Mouse (Mus musculus) liver, postnatal 0 days (tissue): ENCODE measurements around the gene Nppc. TPM values are rescaled to one million over a fixed set of nuclear protein-coding genes. Genes with fewer than 3 reads are reported as not detected.

Source experiments
- ATAC-seq: fragments of 200-750 bp; cut with Nextera tagmentation; 2 replicates; pipeline ENCODE4 v1.8.0; 2017; ENCODE audit warnings: mild to moderate bottlenecking, moderate library complexity
- DNase-seq: peaks from one replicate; pipeline ENCODE4 v3.0.0-alpha.2; 2016
- H3K27ac ChIP-seq: fragments of 300-500 bp; sonication (generic); 2 replicates; pipeline ENCODE4 v1.5.1; 2014; ENCODE audit warnings: antibody characterized with exemption, moderate library complexity, mild to moderate bottlenecking, low read depth
- H3K27me3 ChIP-seq: fragments of 300-500 bp; sonication (generic); 2 replicates; pipeline ENCODE4 v1.6.1; 2014; ENCODE audit warnings: low read length, control low read depth, mixed read lengths; ENCODE audit not compliant: insufficient read depth
- H3K36me3 ChIP-seq: fragments of 300-500 bp; sonication (generic); replicated peaks from 2 replicates; pipeline ENCODE4 v1.6.1; 2014; ENCODE audit warnings: mild to moderate bottlenecking, control low read depth, low read length, moderate library complexity, mixed read lengths; ENCODE audit not compliant: insufficient read depth
- H3K4me1 ChIP-seq: fragments of 300-500 bp; sonication (generic); 2 replicates; pipeline ENCODE4 v1.6.1; 2014; ENCODE audit warnings: antibody characterized with exemption, mild to moderate bottlenecking, control low read depth; ENCODE audit not compliant: insufficient read depth
- H3K4me2 ChIP-seq: fragments of 300-500 bp; sonication (generic); 2 replicates; pipeline ENCODE4 v1.6.1; 2014; ENCODE audit warnings: low read depth, mild to moderate bottlenecking, low read length, moderate library complexity, mixed read lengths
- H3K4me3 ChIP-seq: fragments of 300-500 bp; sonication (generic); 2 replicates; pipeline ENCODE4 v1.5.1; 2014; ENCODE audit warnings: low read depth, low read length
- H3K9ac ChIP-seq: fragments of 300-500 bp; sonication (generic); replicated peaks from 2 replicates; pipeline ENCODE4 v1.6.1; 2014; ENCODE audit warnings: mild to moderate bottlenecking, moderate library complexity
- H3K9me3 ChIP-seq: fragments of 300-500 bp; sonication (generic); 2 replicates; pipeline ENCODE4 v1.6.1; 2016; ENCODE audit warnings: mild to moderate bottlenecking, control low read depth, low read length, mixed read lengths
- CTCF ChIP-seq: sonication (generic); IDR thresholded peaks from 2 replicates; pipeline ENCODE4 v1.5.1; 2016; ENCODE audit warnings: antibody characterized with exemption, low read depth
- EP300 ChIP-seq: IDR thresholded peaks from 2 replicates; pipeline ENCODE4 v1.6.1; 2016; ENCODE audit warnings: antibody characterized with exemption, low read depth, mild to moderate bottlenecking
- WGBS: fragments of 180-500 bp; shearing (Covaris S2); extraction: QIAGEN DNeasy Blood & Tissue Kit; methylation state at CpG from one replicate; pipeline ENCODE4 v1.1.7; 2014; ENCODE audit not compliant: insufficient replicate concordance; 5-methylcytosine and 5-hydroxymethylcytosine counted together
- microRNA-seq: library from miRNA; unstranded; fragments of <30 nt; microRNA quantifications from one replicate; pipeline ENCODE4, GENCODE M21; 2016
- polyA plus RNA-seq: library from polyadenylated mRNA; unstranded; fragments of >200 nt; fragmentation: Nextera tagmentation; extraction: Ambion mirVana; gene quantifications from 2 replicates; pipeline ENCODE4 v1.2.1, GENCODE M21; 2015

Gene Nppc
- polyA plus RNA-seq, 1 experiment from 2014 or later: not detected

DNA sequence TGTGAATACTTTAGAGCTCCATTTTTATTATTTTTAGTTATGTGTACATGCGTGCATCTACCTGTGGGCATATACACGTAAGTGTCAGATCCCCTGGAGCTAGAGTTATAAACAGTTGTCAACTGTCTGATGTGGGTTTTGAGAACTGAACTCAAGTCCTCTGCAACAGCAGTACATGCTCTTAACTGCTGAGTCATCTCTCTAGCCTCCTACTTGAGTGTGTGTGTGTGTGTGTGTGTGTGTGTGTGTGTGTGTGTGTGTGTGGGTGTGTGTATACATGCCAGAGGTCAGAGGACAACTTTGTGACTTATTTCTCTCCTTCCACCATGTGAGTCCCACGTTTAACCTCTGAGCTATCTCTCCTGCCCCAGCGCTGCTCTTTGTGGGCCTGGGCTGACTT, 39.8 kb downstream of the Nppc start:
- no peak for ATAC-seq
- Histone ChIP-seq H3K27me3 (no peaks in the 10 kb centered on the region), H3K9ac (no peak overlapping the region), H3K9me3 (no peaks in the 10 kb centered on the region), H3K27ac (no peak overlapping the region), H3K4me3 (no peak overlapping the region), H3K4me2 (no peak overlapping the region), H3K4me1 (peaks cover 11% of the 10 kb centered on the region), H3K36me3 (no peaks in the 10 kb centered on the region)
- DNase-seq: no peak
- 65% methylated on average over 4 of the region's 4 CpGs for WGBS
- no peak for TF ChIP-seq CTCF
- no peak for TF ChIP-seq EP300

DNA sequence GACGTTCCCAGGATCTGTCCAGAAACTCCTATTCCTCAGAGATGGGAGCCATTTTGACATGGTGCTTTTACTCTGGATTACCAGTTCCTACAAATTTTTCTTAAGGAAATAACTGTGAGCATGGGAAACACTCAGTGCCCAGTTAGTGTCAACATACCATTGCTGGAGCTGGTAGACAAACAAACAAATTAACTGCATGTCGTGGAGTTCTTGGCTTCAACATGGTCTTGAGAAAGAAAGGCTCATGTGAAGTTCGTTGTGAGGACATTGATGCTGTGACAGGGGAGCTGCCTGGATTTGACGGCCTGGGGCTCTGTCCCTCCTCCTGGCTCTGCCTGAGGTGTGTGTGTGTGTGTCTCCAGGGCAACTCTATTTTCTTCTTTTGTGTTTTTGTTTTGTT, 40.4 kb downstream of the Nppc start:
- Histone ChIP-seq H3K4me2 (no peak overlapping the region), H3K27me3 (no peaks in the 10 kb centered on the region), H3K4me3 (no peak overlapping the region), H3K9me3 (no peaks in the 10 kb centered on the region), H3K9ac (no peak overlapping the region), H3K4me1 (peaks cover 11% of the 10 kb centered on the region), H3K36me3 (no peaks in the 10 kb centered on the region), H3K27ac (no peak overlapping the region)
- TF ChIP-seq CTCF (no peak), EP300 (no peak)
- ATAC-seq (no peak), DNase-seq (no peak)
- WGBS: 64% methylated on average over 4 of the region's 4 CpGs

DNA sequence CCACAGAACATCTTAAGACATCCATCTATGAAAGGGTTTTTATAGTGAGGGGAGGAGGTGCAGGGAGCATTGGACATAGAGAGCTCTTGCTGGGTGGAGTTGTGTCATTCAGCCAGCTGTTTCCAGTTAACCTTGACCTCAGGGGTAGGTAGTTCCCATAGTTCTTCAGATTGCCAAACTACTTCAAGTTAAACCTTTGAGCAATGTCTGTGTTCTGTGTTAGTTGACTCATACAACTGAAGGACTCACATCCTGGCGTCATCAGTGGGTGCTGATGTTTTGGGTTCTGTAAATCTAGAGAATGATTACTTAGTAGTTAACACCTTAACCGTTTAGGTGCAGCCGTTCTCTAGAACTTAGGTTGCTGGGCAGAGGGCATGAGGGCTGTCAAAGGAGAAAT, 42.1 kb downstream of the Nppc start:
- TF ChIP-seq EP300 (0 out of 2 replicates have a peak, but pooled peaks have one; percentile 46), CTCF (no peak)
- Histone ChIP-seq H3K4me3 (no peak overlapping the region), H3K4me1 (peaks cover 5% of the 10 kb centered on the region; the same call in 1 of the 2 replicates), H3K4me2 (no peak overlapping the region), H3K36me3 (no peaks in the 10 kb centered on the region), H3K27ac (no peak overlapping the region), H3K9ac (no peak overlapping the region), H3K27me3 (no peaks in the 10 kb centered on the region), H3K9me3 (no peaks in the 10 kb centered on the region)
- peak; percentile 80 for ATAC-seq
- WGBS: 59% methylated on average over 3 of the region's 3 CpGs
- DNase-seq: no peak

DNA sequence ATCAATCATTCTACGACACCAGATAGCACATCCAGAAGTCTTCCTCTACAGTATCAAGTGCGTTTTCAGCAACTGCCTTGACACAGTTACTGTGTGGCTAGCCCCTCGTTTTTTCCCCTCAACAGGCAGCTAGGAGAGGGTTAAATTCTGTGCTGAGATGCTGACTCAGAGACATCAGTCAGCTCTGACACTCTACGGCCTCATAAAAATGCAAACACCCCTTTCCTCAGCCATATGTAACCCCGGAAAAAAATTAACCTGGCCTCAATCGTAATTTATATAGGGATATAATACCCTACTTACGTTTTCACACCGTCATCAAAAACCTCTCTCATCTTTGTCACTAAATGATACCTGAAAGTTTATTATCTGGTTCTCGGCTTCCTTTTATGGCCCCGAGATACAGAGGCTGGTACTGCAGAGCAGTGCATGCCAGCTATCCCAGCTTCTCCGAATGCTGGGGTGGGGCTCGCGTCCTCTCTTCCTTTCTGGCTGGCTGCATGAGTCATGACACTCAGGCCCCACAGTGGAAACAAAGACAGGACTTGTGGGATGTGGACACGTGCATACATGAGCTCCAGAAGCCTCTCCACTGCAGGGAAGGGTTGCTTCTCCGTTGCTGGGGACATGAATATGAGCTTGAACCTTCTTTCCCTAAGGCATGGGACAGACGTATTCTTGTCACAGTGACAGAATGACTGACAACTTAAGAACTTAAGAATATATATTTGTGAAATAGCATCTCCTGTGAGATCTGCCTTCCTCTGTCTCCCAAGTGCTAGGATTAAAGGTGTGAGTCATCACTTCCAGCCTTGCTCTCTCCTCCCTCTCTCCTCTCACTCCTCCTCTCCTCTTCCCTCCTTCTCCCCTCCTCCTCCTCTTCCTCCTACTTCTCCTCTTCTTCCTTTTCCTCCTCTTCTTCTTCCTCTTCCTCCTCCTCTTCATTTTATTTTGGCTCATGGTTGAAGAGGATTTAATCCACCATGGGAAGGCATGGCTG, 47.1 kb downstream of the Nppc start:
- TF ChIP-seq CTCF (no peak), EP300 (no peak)

DNA sequence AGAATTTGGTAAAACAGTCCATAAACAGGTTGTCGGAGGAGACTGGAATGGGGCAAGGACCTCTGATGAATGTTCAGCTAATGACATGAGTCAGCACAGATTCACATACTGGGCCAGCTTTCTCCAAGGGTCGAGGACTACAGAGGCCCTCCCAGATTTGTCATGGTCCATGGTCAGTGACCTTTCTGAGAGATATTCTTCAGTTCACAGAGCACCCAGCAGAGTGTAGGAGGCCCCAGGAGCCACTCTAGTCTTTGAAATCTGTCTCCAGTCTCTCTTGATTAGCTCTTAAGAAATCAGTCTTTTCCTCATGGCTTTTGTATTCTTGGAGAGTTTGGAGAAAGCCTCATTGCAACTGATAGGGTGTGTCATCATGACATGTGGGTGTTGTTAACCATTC, 48.1 kb downstream of the Nppc start:
- Histone ChIP-seq H3K27ac (no peak overlapping the region), H3K9ac (no peak overlapping the region), H3K4me2 (no peak overlapping the region), H3K4me1 (peaks cover 3% of the 10 kb centered on the region; the same call in 1 of the 2 replicates), H3K36me3 (no peaks in the 10 kb centered on the region), H3K4me3 (no peak overlapping the region), H3K9me3 (no peaks in the 10 kb centered on the region), H3K27me3 (no peaks in the 10 kb centered on the region)
- ATAC-seq (no peak), DNase-seq (no peak)
- WGBS: 75% methylated on average over 2 of the region's 2 CpGs
- TF ChIP-seq EP300: no peak
- TF ChIP-seq CTCF: no peak

More for the DNA sequence above, 47.1 kb downstream of the Nppc start:
- DNase-seq: no peak
- H3K9ac ChIP-seq: no peak overlapping the region
- no peaks in the 10 kb centered on the region for H3K9me3 ChIP-seq
- H3K4me2 ChIP-seq: no peak overlapping the region
- no peak overlapping the region for H3K27ac ChIP-seq
- 48% methylated on average over 16 of the region's 16 CpGs for WGBS
- no peaks in the 10 kb centered on the region for H3K27me3 ChIP-seq
- H3K4me3 ChIP-seq: no peak overlapping the region
- no peak for ATAC-seq
- peaks cover 3% of the 10 kb centered on the region; the same call in 1 of the 2 replicates for H3K4me1 ChIP-seq
- no peaks in the 10 kb centered on the region for H3K36me3 ChIP-seq

DNA sequence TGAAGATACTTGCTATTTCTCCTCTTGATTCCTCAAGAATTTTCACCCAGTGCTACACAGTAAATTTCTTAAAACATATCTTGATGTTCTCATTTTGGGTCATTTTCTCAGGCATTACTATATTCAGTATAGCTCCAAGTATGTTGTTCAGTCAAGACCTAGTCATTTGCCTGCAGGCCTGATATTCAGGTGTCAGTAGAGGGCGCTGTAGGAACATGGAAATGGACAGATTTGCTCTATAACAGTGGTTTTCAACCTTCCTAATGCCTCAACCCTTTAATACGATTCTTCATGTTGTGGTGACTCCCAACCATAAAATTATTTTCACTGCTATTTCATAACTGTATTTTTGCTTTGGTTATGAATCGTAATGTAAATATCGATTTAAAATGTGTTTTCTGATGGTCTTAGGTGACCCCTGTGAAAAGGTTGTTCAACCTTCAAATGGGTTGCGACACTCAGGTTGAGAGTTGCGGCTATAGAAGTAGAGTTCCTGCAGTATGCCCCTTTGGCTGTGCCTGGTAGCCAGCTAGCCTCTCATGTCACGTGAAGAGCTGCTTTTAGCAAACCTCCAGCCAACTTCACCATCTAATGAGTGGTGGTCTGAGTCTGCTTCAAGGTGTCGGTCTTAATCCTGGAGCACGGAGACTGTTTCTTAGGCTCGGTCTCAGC, 51.8 kb downstream of the Nppc start:
- WGBS: 43% methylated on average over 10 of the region's 10 CpGs
- ATAC-seq (peak; percentile 93), DNase-seq (peak; percentile 75)
- H3K4me1 ChIP-seq: peaks cover 3% of the 10 kb centered on the region; the same call in 1 of the 2 replicates
- no peaks in the 10 kb centered on the region for H3K9me3 ChIP-seq
- no peak overlapping the region for H3K4me2 ChIP-seq
- H3K9ac ChIP-seq: no peak overlapping the region
- no peak overlapping the region for H3K27ac ChIP-seq
- no peak overlapping the region for H3K4me3 ChIP-seq
- no peaks in the 10 kb centered on the region for H3K36me3 ChIP-seq
- no peak for TF ChIP-seq EP300
- peak; percentile 89 for TF ChIP-seq CTCF
- H3K27me3 ChIP-seq: no peaks in the 10 kb centered on the region

Small RNA genes lying within 50 kb of the gene (microRNA-seq; reads per million reads assigned to microRNA genes)
- gene Gm22955: not detected

Other genes with a start within 250 kb of the Nppc start
- gene Nmur1, start 244.3 kb downstream of the Nppc start, polyA plus RNA-seq: not detected in 2 replicates
- not detected in 2 replicates for gene Tex44, start 244.2 kb downstream of the Nppc start, polyA plus RNA-seq
- 750 and 799 TPM in 2 replicates for gene Ptma, start 143.8 kb downstream of the Nppc start, polyA plus RNA-seq
- gene Pde6d, start 87.9 kb downstream of the Nppc start, polyA plus RNA-seq: 25.2 and 29.6 TPM in 2 replicates
- 8.5 and 9.8 TPM in 2 replicates for gene Cops7b, start 87.7 kb downstream of the Nppc start, polyA plus RNA-seq
- 7.2 and 7.9 TPM in 2 replicates for gene Dis3l2, start 33.2 kb upstream of the Nppc start, polyA plus RNA-seq